Mouse (Mus musculus) neural tube, embryonic 14.5 days (tissue): ENCODE data around the gene Agt. TPM values are rescaled to one million over a fixed set of nuclear protein-coding genes. Genes with fewer than 3 reads are reported as not detected.

Experiments
- ATAC-seq: fragments of 200-750 bp; cut with Nextera tagmentation; 2 replicates; pipeline ENCODE4 v1.8.0; 2017; ENCODE audit warnings: low read depth, mild to moderate bottlenecking, moderate TSS enrichment, moderate library complexity
- H3K27ac ChIP-seq: fragments of 300-500 bp; sonication (generic); 2 replicates; pipeline ENCODE4 v1.5.1; 2014; ENCODE audit warnings: low read depth, mild to moderate bottlenecking, control low read depth, low read length, moderate library complexity, mixed read lengths
- H3K27me3 ChIP-seq: fragments of 300-500 bp; sonication (generic); 2 replicates; pipeline ENCODE4 v1.6.1; 2014; ENCODE audit warnings: low read length; ENCODE audit not compliant: control insufficient read depth, insufficient read depth
- H3K36me3 ChIP-seq: fragments of 300-500 bp; sonication (generic); 2 replicates; pipeline ENCODE4 v1.6.1; 2014; ENCODE audit warnings: low read length, mixed read lengths; ENCODE audit not compliant: control insufficient read depth, insufficient read depth
- H3K4me1 ChIP-seq: fragments of 300-500 bp; sonication (generic); 2 replicates; pipeline ENCODE4 v1.6.1; 2014; ENCODE audit warnings: low read length; ENCODE audit not compliant: control insufficient read depth, insufficient read depth
- H3K4me2 ChIP-seq: fragments of 300-500 bp; sonication (generic); 2 replicates; pipeline ENCODE4 v1.6.1; 2014; ENCODE audit warnings: mild to moderate bottlenecking, low read depth, low read length, control low read depth
- H3K4me3 ChIP-seq: fragments of 300-500 bp; sonication (generic); 2 replicates; pipeline ENCODE4 v1.5.1; 2014; ENCODE audit warnings: low read depth, low read length, control low read depth, mixed read lengths
- H3K9ac ChIP-seq: fragments of 300-500 bp; sonication (generic); replicated peaks from 2 replicates; pipeline ENCODE4 v1.6.1; 2014; ENCODE audit warnings: low read depth, mild to moderate bottlenecking, control low read depth, low read length, mixed read lengths
- H3K9me3 ChIP-seq: fragments of 300-500 bp; sonication (generic); 2 replicates; pipeline ENCODE4 v1.6.1; 2016; ENCODE audit warnings: low read length; ENCODE audit not compliant: control insufficient read depth
- WGBS: fragments of 180-500 bp; shearing (Covaris S2); extraction: QIAGEN DNeasy Blood & Tissue Kit; methylation state at CpG from one replicate; pipeline ENCODE4 v1.1.7; 2014; 5-methylcytosine and 5-hydroxymethylcytosine counted together
- polyA plus RNA-seq: library from polyadenylated mRNA; unstranded; fragments of >200 nt; fragmentation: Nextera tagmentation; extraction: Ambion mirVana; gene quantifications from 2 replicates; pipeline ENCODE4 v1.2.1, GENCODE M21; 2014

The Agt gene
- polyA plus RNA-seq, 1 experiment from 2014 or later, result 0.63 TPM

DNA sequence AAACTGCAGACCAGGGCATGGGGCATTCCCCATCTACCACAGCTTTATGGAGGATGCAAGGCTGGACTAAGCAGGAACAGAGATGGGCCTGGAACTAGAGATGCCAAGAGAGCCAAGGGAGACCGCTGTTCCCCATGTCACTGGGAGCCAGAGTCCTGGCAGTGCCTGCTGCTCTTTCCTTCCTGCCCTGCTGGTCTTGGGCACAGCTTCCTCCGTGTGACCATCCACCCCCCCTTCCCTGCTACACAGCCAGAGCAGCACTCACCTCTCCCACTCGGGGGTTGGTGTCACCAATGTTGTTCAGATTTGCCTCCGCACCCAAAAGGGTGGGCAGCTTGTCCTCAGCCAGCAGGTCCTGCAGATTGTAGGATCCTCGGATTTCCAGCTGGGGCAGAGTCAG is 12.0 kb downstream of the Agt start:
- Histone ChIP-seq H3K27me3 (no peaks in the 10 kb centered on the region), H3K4me3 (no peak overlapping the region), H3K4me1 (no peaks in the 10 kb centered on the region), H3K9ac (no peak overlapping the region), H3K27ac (no peak overlapping the region), H3K9me3 (no peaks in the 10 kb centered on the region), H3K4me2 (no peak overlapping the region), H3K36me3 (0 out of 2 replicates have a peak, but pooled peaks cover 5% of the 10 kb centered on the region)
- ATAC-seq, result no peak
- WGBS, result 66% methylated on average over 5 of the region's 5 CpGs

GRCm38 (mm10) chr8:124556658-124557057 is 12.8 kb downstream of the Agt start:
- Histone ChIP-seq H3K27ac (no peak overlapping the region), H3K4me2 (no peak overlapping the region), H3K4me1 (no peaks in the 10 kb centered on the region), H3K4me3 (no peak overlapping the region), H3K9ac (no peak overlapping the region), H3K9me3 (no peaks in the 10 kb centered on the region), H3K36me3 (peaks cover 12% of the 10 kb centered on the region), H3K27me3 (no peaks in the 10 kb centered on the region)
- peak; percentile 76 for ATAC-seq
- WGBS, result 32% methylated on average over 13 of the region's 13 CpGs

DNA sequence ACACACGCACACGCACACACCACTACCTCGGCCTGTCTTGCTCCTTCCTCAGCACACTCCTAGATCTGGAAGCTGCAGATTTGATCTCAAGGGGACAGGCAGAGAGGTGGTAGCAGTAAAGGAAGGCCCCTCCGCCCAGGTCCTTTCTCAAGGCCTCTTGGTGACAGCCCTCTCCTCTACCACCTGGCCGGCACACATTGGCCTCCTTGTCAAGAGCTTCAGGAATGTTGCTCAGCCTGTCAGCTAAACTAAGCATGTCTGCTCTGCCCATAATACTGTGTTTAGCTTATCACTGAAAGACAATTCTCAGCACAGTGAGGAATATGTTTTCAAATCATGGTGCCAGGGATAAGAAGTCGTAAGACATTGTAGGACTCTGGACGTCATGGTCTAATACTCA is 13.3 kb downstream of the Agt start:
- peaks cover 17% of the 10 kb centered on the region for H3K36me3 ChIP-seq
- H3K4me3 ChIP-seq, result no peak overlapping the region
- H3K27ac ChIP-seq, result no peak overlapping the region
- H3K27me3 ChIP-seq, result no peaks in the 10 kb centered on the region
- H3K4me1 ChIP-seq, result no peaks in the 10 kb centered on the region
- H3K9ac ChIP-seq, result no peak overlapping the region
- ATAC-seq, result no peak
- no peak overlapping the region for H3K4me2 ChIP-seq
- H3K9me3 ChIP-seq, result no peaks in the 10 kb centered on the region
- WGBS, result 82% methylated on average over 7 of the region's 7 CpGs

DNA sequence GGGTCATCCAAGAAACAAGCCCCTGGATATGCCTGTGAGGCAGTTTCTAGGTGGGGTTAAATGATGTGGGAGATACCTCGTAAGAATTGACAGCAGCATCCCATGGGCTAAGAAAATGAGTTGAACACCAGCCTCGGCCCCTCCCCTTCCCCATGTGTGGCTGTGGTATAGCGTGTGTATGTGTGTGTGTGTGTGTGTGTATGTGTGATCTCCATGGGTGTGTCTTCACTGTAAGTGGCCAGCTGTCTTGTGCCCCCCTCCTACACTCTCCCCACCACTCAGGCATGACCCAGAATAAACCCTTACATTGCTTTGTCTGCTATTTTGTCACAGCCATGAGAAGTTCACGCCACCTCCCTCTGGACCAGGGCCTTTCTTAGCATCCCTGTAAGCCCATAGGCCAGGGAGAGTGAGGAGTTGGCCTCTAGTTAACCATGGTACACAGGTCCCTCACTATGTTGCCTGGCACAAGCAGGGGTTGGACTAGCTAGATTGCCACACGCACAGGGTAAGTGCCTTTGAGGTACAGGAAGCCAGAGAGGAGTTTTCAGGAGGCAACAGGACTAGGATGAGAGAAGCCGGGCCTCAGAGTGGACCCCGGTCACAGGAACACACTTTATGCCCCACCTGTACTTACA is 14.3 kb downstream of the Agt start:
- Histone ChIP-seq H3K4me1 (no peaks in the 10 kb centered on the region), H3K27me3 (no peaks in the 10 kb centered on the region), H3K36me3 (peaks cover 26% of the 10 kb centered on the region), H3K4me2 (no peak overlapping the region), H3K27ac (no peak overlapping the region), H3K9me3 (no peaks in the 10 kb centered on the region), H3K9ac (no peak overlapping the region), H3K4me3 (no peak overlapping the region)
- ATAC-seq, result no peak
- WGBS, result 92% methylated on average over 7 of the region's 7 CpGs

DNA sequence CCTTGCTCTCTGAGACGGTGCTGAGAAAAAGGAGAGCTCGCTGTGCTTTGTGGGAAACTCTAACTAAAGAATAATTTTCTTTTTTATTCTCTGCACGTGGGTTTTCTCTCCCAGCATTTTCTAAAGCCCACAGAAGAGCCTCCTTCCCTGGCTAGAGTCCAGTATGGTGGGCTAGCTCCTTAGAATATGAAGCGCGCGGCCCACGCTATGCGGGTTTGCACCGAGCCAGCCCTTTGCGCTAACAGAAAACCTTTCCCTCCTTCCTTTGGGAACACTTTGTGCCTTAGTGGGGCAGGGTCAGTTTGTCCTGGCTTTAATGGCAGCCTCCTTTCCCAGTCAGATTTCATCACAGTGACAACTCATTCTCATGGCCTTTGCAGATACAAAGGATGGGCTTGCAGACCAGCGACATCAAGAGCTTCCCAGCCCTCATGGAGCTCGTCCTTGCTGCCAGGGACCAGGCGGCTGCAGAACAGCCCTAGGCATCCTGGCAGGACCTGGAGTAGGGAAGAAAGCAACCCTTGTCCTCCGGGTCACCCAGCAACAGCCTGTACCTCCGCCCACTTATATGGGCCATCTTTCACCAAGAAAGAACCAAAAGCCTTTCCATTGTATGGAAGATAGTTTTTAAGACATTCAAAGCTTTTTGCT is 18.4 kb downstream of the Agt start:
- Histone ChIP-seq H3K4me3 (no peak overlapping the region), H3K27ac (no peak overlapping the region), H3K36me3 (peaks cover 44% of the 10 kb centered on the region), H3K9me3 (no peaks in the 10 kb centered on the region), H3K9ac (no peak overlapping the region), H3K4me1 (no peaks in the 10 kb centered on the region), H3K27me3 (no peaks in the 10 kb centered on the region), H3K4me2 (no peak overlapping the region)
- WGBS, result 91% methylated on average over 15 of the region's 15 CpGs
- no peak for ATAC-seq

GRCm38 (mm10) chr8:124548187-124548586 is 21.3 kb downstream of the Agt start:
- Histone ChIP-seq H3K27me3 (no peaks in the 10 kb centered on the region), H3K4me1 (no peaks in the 10 kb centered on the region), H3K36me3 (peaks cover 73% of the 10 kb centered on the region), H3K4me2 (no peak overlapping the region), H3K4me3 (no peak overlapping the region), H3K9me3 (no peaks in the 10 kb centered on the region), H3K9ac (no peak overlapping the region), H3K27ac (no peak overlapping the region)
- 88% methylated on average over 1 of the region's 1 CpGs for WGBS
- no peak for ATAC-seq

GRCm38 (mm10) chr8:124547269-124547668 is 22.2 kb downstream of the Agt start:
- peak; percentile 28; the same call in 1 of the 2 replicates for ATAC-seq
- Histone ChIP-seq H3K9ac (no peak overlapping the region), H3K9me3 (no peaks in the 10 kb centered on the region), H3K36me3 (peaks cover 76% of the 10 kb centered on the region), H3K4me3 (no peak overlapping the region), H3K4me2 (no peak overlapping the region), H3K27me3 (no peaks in the 10 kb centered on the region), H3K27ac (peak overlapping the region; percentile 25; the same call in 1 of the 2 replicates), H3K4me1 (no peaks in the 10 kb centered on the region)
- 49% methylated on average over 11 of the region's 11 CpGs for WGBS

GRCm38 (mm10) chr8:124546815-124547214 is 22.7 kb downstream of the Agt start:
- no peaks in the 10 kb centered on the region for H3K27me3 ChIP-seq
- H3K4me2 ChIP-seq, result no peak overlapping the region
- no peaks in the 10 kb centered on the region for H3K4me1 ChIP-seq
- H3K9ac ChIP-seq, result no peak overlapping the region
- no peak overlapping the region for H3K4me3 ChIP-seq
- H3K27ac ChIP-seq, result peak overlapping the region; percentile 25; the same call in 1 of the 2 replicates
- peaks cover 76% of the 10 kb centered on the region for H3K36me3 ChIP-seq
- WGBS, result 81% methylated on average over 7 of the region's 7 CpGs
- H3K9me3 ChIP-seq, result no peaks in the 10 kb centered on the region
- ATAC-seq, result no peak

- H3K27ac ChIP-seq, result no peak overlapping the region
- WGBS, result 93% methylated on average over 6 of the region's 6 CpGs
- H3K27me3 ChIP-seq, result no peaks in the 10 kb centered on the region
- no peaks in the 10 kb centered on the region for H3K4me1 ChIP-seq
- no peaks in the 10 kb centered on the region for H3K9me3 ChIP-seq
- ATAC-seq, result no peak
- H3K9ac ChIP-seq, result no peak overlapping the region
- no peak overlapping the region for H3K4me2 ChIP-seq
- H3K4me3 ChIP-seq, result no peak overlapping the region
- peaks cover 76% of the 10 kb centered on the region for H3K36me3 ChIP-seq
These were observed 23.1 kb downstream of the Agt start for GRCm38 (mm10) chr8:124546371-124546770.
